Mouse (Mus musculus) kidney, adult 2 months (tissue): ENCODE measurements around the gene Naa16. TPM values are rescaled to one million over a fixed set of nuclear protein-coding genes. Genes with fewer than 3 reads are reported as not detected.
A peak's percentile ranks its signal among the peaks of the same experiment; 100 is the strongest.

Source experiments
- DNase-seq: peaks from one replicate; pipeline ENCODE4 v3.0.0; 2021
- H3K27ac ChIP-seq: fragments of 200-500 bp; 2 replicates; pipeline ENCODE4 v1.5.1; 2012; ENCODE audit warnings: low read depth, low read length, control low read depth, inconsistent platforms; ENCODE audit not compliant: insufficient read depth
- H3K27me3 ChIP-seq: fragments of 200-500 bp; replicated peaks from 2 replicates; pipeline ENCODE4 v1.6.1; 2012; ENCODE audit warnings: mild to moderate bottlenecking, moderate library complexity, low read length, inconsistent platforms; ENCODE audit not compliant: control insufficient read depth, insufficient read depth
- H3K36me3 ChIP-seq: fragments of 200-500 bp; 2 replicates; pipeline ENCODE4 v1.6.1; 2012; ENCODE audit warnings: mild to moderate bottlenecking, moderate library complexity, low read length, inconsistent platforms; ENCODE audit not compliant: control insufficient read depth, insufficient read depth
- H3K4me1 ChIP-seq: fragments of 200-500 bp; 2 replicates; pipeline ENCODE4 v1.6.1; 2011; ENCODE audit warnings: low read length; ENCODE audit not compliant: control insufficient read depth, insufficient read depth
- H3K4me3 ChIP-seq: fragments of 200-500 bp; 2 replicates; pipeline ENCODE4 v1.5.1; 2011; ENCODE audit warnings: mild to moderate bottlenecking, low read depth, low read length, control low read depth; ENCODE audit not compliant: insufficient read depth
- CTCF ChIP-seq: fragments of 200-500 bp; conservative IDR thresholded peaks from 2 replicates; pipeline ENCODE4 v1.5.1; 2011; ENCODE audit warnings: low read depth, mild to moderate bottlenecking, control low read depth, low read length, moderate library complexity, mixed read lengths; ENCODE audit not compliant: insufficient read depth, insufficient read length
- POLR2A ChIP-seq: fragments of 200-500 bp; IDR thresholded peaks from one replicate; pipeline ENCODE4 v1.6.1; 2011; ENCODE audit warnings: low read depth, low read length, control low read depth
- WGBS: fragments of 180-500 bp; shearing (Covaris S2); methylation state at CpG from one replicate; pipeline ENCODE4 v1.1.7; 2018; 5-methylcytosine and 5-hydroxymethylcytosine counted together
- polyA plus RNA-seq: library from polyadenylated mRNA; depleted of rRNA; stranded (reverse); fragments of >200 nt; gene quantifications from 2 replicates; pipeline ENCODE4 v1.2.3, GENCODE M21; 2012

Gene Naa16
- polyA plus RNA-seq, 1 experiment: 3.1 TPM

- Histone ChIP-seq H3K36me3 (no peaks in the 10 kb centered on the region), H3K27ac (no peak overlapping the region), H3K27me3 (no peaks in the 10 kb centered on the region), H3K4me1 (no peaks in the 10 kb centered on the region), H3K4me3 (no peak overlapping the region)
- no peak for TF ChIP-seq CTCF
- TF ChIP-seq POLR2A: no peak
- 91% methylated on average over 7 of the region's 7 CpGs for WGBS
- DNase-seq: no peak
Measured at GRCm38 (mm10) chr14:79307138-79307537, 83.4 kb downstream of the Naa16 start.

DNA sequence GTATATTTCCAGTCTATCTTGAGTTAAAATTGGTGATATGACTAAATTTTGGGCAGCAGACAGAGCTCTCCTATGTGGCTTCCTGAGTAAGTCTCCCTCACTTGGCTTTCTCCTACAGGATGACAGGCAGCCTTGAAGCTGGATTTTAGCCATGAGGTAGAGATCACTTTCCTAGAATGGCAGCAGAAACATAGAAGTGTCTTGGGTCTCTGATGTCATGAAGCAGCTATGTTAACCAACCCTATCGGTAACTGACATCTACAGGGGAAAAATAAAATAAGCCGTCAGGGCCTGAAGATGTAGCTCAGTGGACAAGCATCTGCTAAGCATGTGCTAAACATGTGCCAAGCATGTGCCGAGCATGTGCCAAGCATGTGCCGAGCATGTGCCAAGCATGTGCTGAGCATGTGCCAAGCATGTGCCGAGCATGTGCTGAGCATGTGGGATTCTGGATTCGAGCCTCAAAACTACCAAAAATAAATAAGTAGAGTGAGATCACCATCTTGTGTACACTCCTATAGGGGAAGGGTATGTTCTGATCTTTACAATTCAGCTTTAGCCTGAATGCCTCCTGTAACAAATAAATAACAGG, 85.6 kb downstream of the Naa16 start:
- DNase-seq: no peak
- H3K36me3 ChIP-seq: no peaks in the 10 kb centered on the region
- H3K27ac ChIP-seq: no peak overlapping the region
- no peak overlapping the region for H3K4me3 ChIP-seq
- TF ChIP-seq POLR2A: no peak
- WGBS: 93% methylated on average over 6 of the region's 6 CpGs
- H3K27me3 ChIP-seq: no peaks in the 10 kb centered on the region
- H3K4me1 ChIP-seq: no peaks in the 10 kb centered on the region

- Histone ChIP-seq H3K27ac (no peak overlapping the region), H3K4me1 (no peaks in the 10 kb centered on the region), H3K4me3 (no peak overlapping the region), H3K36me3 (no peaks in the 10 kb centered on the region; the same call in 1 of the 2 replicates), H3K27me3 (no peaks in the 10 kb centered on the region)
- no peak for TF ChIP-seq CTCF
- TF ChIP-seq POLR2A: no peak
- WGBS: 90% methylated on average over 2 of the region's 2 CpGs
- DNase-seq: no peak
Measured at GRCm38 (mm10) chr14:79303150-79303549, 87.4 kb downstream of the Naa16 start.

GRCm38 (mm10) chr14:79301466-79301875, 89.1 kb downstream of the Naa16 start, which contains the start of gene Rgcc:
TSS of gene Rgcc (minus strand) at chr14:79301645.
- H3K27me3 ChIP-seq: no peaks in the 10 kb centered on the region
- no peaks in the 10 kb centered on the region; the same call in 1 of the 2 replicates for H3K36me3 ChIP-seq
- H3K4me1 ChIP-seq: no peaks in the 10 kb centered on the region
- peak within 1 kb of the TSS; percentile 37 for H3K27ac ChIP-seq
- H3K4me3 ChIP-seq: peak within 1 kb of the TSS; percentile 59
- WGBS: 1% methylated on average over 34 of the region's 34 CpGs
- peak; percentile 98 for DNase-seq
- TF ChIP-seq POLR2A: peak; percentile 98
- TF ChIP-seq CTCF: peak; percentile 87

DNA sequence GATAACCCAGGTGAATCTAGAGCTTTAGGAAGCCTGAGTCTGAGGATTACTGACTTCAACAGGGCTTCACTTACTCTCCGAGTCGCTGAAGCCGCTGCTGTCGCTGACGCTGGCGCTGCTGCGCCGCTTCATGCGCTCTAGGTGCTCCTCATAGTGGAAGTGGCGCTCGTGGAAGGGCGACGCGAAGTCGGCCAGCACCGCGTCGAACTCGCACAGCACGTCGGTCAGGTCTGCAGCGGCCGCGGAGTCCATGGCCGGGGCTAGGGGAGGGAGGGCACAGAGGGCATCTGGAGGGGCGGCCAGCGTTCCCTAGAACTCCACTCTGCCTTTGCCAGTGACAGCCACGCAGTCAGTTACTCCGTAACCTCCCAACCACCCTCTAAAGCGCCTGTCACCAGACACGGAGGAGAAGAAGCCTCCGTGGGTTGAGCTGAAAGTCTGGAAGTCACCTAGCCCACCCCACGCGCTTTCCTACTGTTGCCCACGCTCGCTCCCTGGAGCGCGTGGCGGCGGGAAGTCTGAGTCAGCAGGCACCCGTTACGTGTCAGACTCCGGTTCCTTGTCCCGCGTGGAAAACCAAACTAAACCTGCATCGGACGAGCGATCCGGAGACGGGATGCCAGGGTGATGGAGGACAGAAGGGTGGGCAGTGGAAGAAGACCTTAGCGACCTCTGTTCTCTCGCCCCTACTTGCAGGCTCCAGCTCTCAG, 89.8 kb downstream of the Naa16 start:
- Histone ChIP-seq H3K27me3 (no peaks in the 10 kb centered on the region), H3K4me3 (peak overlapping the region; percentile 59), H3K36me3 (no peaks in the 10 kb centered on the region; the same call in 1 of the 2 replicates), H3K4me1 (no peaks in the 10 kb centered on the region), H3K27ac (peak overlapping the region; percentile 37)
- DNase-seq: no peak
- TF ChIP-seq POLR2A (no peak), CTCF (no peak)
- under 1% methylated on average over 52 of the region's 52 CpGs for WGBS

- H3K4me3 ChIP-seq: peak overlapping the region; percentile 59
- no peaks in the 10 kb centered on the region for H3K27me3 ChIP-seq
- no peaks in the 10 kb centered on the region; the same call in 1 of the 2 replicates for H3K36me3 ChIP-seq
- no peak for TF ChIP-seq POLR2A
- TF ChIP-seq CTCF: no peak
- H3K27ac ChIP-seq: peak overlapping the region; percentile 81
- DNase-seq: peak; percentile 50
- 36% methylated on average over 6 of the region's 6 CpGs for WGBS
- H3K4me1 ChIP-seq: no peaks in the 10 kb centered on the region
Measured at GRCm38 (mm10) chr14:79299796-79300195, 90.8 kb downstream of the Naa16 start.

- H3K36me3 ChIP-seq: no peaks in the 10 kb centered on the region; the same call in 1 of the 2 replicates
- DNase-seq: peak; percentile 60
- H3K4me3 ChIP-seq: peak overlapping the region; percentile 18
- H3K27ac ChIP-seq: peak overlapping the region; percentile 70
- TF ChIP-seq POLR2A (no peak), CTCF (no peak)
- no peaks in the 10 kb centered on the region for H3K4me1 ChIP-seq
- no peaks in the 10 kb centered on the region for H3K27me3 ChIP-seq
- 41% methylated on average over 4 of the region's 4 CpGs for WGBS
Measured at GRCm38 (mm10) chr14:79299230-79299629, 91.3 kb downstream of the Naa16 start.
